Mouse (Mus musculus) gastrocnemius, postnatal 10 days (tissue): ENCODE data around the gene Aldh2. TPM values are rescaled to one million over a fixed set of nuclear protein-coding genes. Genes with fewer than 3 reads are reported as not detected.
A peak's percentile ranks its signal among the peaks of the same experiment; 100 is the strongest.
"Not testable (repeated sequence)": the region's sequence is repeated elsewhere in the genome, so short reads cannot be mapped to it uniquely, and the experiment has no call there.

ENCODE experiments used
- DNase-seq: peaks from one replicate; pipeline ENCODE4 v3.0.0; 2021; ENCODE audit warnings: mixed read lengths
- long read RNA-seq, 2 experiments: library from polyadenylated mRNA; stranded (forward); transcript quantifications; one replicate each; pipeline ENCODE4 v2.0.0; 2021
- total RNA-seq, 2 experiments: library from RNA; stranded (reverse); gene quantifications; 2 replicates each; pipeline ENCODE4 v1.2.3; 2021

Aldh2 gene
- total RNA-seq, result 100 to 1,000 TPM; 117 to 123 TPM
- long read RNA-seq, experiment 1, transcript Aldh2-201 (13 exons, 3,867 nt), result major isoform, 15 of 18 reads
- long read RNA-seq, experiment 1, partial matches to known transcripts, result 0 of 18 reads
- long read RNA-seq, experiment 1, other reads (novel, unspliced or antisense), result 3 of 18 reads
- long read RNA-seq, experiment 2, transcript Aldh2-201 (13 exons, 3,867 nt), result major isoform, 29 of 34 reads
- long read RNA-seq, experiment 2, partial matches to known transcripts, result 3 of 34 reads
- long read RNA-seq, experiment 2, other reads (novel, unspliced or antisense), result 2 of 34 reads

DNA sequence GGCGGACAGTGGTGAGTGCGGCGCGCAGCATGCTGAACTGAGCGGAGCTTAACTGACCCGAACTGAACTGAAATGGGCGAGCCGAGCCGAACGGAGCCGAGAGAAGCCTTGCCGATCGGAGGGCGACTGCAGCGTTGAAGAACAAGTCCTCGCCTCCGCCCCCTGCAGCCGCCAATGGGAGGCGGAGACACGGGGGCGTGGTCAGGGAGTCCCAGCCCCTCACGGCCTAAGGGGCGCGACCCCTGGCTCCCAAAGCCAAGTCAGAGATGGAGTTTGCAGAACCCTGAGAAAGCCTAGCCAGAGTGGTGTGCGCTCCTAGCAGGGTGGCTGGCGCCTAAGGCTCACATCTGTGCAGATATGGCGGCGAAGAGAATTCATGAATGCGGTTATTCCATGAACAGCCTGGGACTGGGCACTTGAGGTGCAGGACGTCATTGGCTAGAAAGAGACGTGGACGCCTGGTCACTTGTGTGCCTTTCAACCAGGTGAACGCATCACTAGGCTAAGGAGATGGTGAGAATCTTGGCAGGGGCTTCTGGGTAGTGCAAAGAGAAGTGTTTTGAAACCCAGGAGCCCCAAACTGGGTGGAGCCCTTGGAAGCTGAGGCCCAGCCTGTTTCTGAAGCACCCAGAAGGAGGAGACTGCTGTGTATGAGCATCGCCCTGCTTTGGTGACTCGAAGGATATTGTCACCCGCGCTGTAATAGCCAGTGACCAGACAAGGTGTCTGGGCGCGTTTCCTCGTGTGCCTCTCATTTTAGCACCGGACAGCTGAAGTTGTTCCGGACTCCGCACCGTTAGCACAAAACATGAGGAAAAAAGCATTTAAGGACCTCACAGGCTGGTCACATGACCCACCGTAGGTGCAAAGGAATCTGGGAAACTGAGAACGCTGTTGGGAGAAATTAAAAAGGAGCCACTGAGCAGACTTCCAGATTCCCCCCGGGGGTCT, at the start of gene Aldh2:
Aldh2 (minus strand) TSS at position 374 of the 951 bp plus-strand sequence.
- DNase-seq, result peak; percentile 85

- no peak for DNase-seq
Observed at GRCm38 (mm10) chr5:121639601-121640000, 46.0 kb upstream of the Aldh2 start.

GRCm38 (mm10) chr5:121637296-121637695, 43.7 kb upstream of the Aldh2 start:
- DNase-seq, result no peak

DNA sequence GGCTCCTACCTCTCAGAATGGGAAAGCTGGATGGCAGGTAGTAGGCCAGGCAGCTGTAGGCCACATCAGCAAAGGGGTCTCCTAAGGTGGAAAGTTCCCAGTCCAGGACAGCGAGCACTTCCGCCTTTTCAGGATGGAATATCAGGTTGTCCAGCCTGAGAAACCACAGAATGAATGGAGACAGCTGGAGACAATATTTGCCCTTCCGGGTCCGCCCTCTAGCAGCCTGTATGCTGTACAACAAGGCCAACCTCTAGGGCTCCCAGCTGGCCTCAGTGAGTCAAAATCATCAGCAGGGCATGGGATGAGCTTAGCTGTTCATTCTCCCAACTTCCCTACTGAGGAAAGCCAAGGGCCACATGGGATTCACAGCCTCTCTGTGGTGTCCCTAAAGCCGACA, 41.0 kb upstream of the Aldh2 start:
- no peak for DNase-seq

GRCm38 (mm10) chr5:121632804-121633203, 39.2 kb upstream of the Aldh2 start:
- DNase-seq, result no peak

GRCm38 (mm10) chr5:121631106-121631647, 37.6 kb upstream of the Aldh2 start:
- not testable (repeated sequence) for DNase-seq

GRCm38 (mm10) chr5:121627871-121628270, 34.2 kb upstream of the Aldh2 start:
- peak; percentile 86 for DNase-seq

- DNase-seq, result no peak
Observed at GRCm38 (mm10) chr5:121623241-121623640, 29.6 kb upstream of the Aldh2 start.

- no peak for DNase-seq
Observed at GRCm38 (mm10) chr5:121621102-121621501, 27.5 kb upstream of the Aldh2 start.

GRCm38 (mm10) chr5:121618592-121619513, 25.2 kb upstream of the Aldh2 start, which contains the start of gene Acad12:
TSS of gene Acad12 (minus strand) at chr5:121618938.
- peak; percentile 89 for DNase-seq

DNA sequence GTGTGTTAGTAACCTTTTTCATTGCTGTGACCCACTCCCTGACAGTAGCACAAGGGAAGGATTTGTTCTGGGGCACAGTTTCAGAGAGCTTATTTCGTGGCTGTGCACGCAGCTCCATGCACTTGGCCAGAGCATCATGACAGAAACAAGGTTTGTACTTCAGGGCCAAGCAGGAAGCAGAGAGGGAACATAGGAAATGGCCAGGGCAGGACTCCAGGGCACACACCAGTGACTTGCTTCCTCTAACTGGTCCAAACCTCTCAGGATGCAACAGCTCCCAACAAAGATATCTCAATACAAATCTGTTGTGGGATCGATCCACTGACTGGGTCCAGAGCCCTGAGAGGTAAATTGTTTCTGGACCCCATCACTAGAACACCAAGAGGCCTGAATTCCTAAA, 21.3 kb upstream of the Aldh2 start:
- not testable (repeated sequence) for DNase-seq

DNA sequence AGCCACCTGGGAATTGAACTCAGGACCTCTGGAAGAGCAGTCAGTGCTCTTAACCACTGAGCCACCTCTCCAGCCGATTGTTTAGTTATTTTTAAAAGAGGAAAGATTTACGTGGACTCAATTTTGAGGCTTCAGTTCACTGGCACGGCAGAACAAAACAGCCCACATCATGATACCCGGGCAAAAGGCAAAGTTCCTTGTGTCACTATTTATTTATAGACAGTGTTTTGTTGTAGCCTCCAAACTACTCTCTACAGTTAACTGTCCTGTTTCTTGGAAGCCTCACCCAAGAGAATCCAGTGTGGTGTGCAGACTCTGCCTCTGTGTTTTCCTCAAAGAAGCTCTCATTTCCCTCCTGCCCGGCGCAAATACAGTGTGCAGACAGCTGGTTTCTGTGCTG, 18.4 kb upstream of the Aldh2 start:
- DNase-seq, result no peak

GRCm38 (mm10) chr5:121609556-121610135, 16.0 kb upstream of the Aldh2 start:
- DNase-seq, result not testable (repeated sequence)

DNA sequence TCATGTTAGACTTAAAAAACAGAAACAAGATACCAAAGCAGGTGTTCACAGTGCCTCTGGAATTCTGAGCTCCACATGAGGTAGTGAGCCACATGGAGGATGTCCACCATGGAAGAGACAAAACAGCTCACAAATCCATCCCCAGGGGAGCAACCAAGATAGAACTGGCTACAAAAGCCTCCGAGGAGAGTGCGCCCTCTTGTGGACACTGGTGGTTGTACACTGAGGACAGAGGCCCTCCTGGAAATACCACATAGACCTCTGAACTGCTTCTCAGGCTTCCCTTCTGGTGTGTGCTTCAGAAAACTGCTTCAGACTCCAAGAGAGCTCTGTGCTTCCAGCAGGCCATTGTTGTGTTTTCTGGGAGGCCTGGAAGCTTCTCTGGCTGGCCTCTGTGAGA, 12.5 kb upstream of the Aldh2 start:
- peak; percentile 89 for DNase-seq

DNA sequence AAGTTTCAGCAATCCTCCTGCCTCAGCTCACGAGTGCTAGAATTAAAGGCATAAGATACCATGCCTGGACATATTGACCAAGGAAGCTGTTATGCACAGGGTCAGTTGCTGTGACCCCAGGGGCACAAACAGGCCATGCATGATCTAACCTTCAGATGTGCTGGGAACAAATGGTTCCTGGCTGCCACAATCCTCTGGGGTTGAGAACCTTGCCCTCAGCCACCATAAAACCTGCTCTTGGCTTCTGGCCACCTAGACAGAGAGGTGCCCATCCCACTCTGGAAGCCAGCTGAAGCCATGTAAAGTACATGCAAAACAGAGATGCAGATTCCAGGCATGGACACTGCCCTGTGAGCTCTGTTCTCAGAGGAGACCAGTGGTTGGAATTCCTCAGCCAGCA, 10.2 kb upstream of the Aldh2 start:
- not testable (repeated sequence) for DNase-seq

GRCm38 (mm10) chr5:121601547-121602299, 8.1 kb upstream of the Aldh2 start:
- DNase-seq, result peak; percentile 93

DNA sequence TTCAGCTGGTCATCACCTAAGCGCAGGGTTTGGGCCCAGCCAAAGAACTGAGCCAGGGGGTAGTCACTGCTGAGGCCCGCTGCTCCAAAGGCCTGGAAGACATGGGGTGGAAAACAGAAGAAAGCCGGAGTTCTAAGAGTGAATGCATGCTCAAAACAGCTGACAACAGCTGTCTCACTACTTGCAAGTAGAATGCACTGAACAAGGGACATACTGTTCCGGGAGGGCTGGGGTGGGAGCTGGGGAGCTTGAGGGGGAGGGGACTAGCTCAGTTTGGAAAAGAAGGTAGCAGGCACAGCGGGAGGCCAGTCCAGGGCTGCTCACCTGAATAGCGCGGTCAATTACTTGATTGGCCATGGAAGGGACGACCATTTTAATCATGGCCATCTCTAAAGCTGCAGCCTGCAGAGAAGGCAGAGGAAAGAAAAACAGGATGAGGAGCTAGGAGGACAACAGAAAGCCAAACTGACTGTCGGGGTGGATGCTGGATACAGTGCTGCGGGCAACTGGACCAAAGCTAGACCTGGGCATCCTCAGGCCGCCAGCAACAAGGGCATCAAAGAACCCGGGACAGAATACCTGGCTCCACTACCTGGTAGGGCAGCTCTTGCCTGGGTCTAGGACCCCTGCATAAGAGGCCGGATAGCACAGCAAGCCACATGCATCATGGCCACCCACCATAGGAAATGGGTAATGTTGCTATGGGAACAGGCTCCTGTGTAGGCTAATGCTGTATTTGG, 5.4 kb upstream of the Aldh2 start:
- DNase-seq, result no peak

- no peak for DNase-seq
Observed at GRCm38 (mm10) chr5:121597991-121598537, 4.4 kb upstream of the Aldh2 start.

GRCm38 (mm10) chr5:121597332-121597731, 3.7 kb upstream of the Aldh2 start:
- no peak for DNase-seq

DNA sequence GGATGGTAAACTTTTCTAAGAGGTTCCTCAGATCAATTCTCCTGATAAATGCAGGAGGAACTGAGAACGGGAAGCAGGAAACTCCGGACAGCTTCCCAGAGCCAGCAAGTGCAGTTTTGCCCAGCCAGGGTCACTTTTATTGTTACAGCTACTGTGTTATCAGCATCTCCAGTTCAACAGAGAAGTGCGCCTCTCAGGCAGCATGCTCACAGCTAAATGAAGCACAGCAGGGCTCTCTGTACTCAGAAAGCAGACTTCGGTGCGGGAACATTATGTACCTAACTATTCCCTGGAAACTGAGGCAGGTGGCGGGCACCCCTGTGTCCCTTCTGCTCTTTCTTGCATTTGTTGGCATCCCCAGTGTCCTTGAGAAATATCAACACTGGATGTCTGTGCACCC, 2.6 kb upstream of the Aldh2 start:
- DNase-seq, result no peak
